Comparison of ENCODE assay signal across 22 mouse cellular contexts in the genomic region with DNA sequence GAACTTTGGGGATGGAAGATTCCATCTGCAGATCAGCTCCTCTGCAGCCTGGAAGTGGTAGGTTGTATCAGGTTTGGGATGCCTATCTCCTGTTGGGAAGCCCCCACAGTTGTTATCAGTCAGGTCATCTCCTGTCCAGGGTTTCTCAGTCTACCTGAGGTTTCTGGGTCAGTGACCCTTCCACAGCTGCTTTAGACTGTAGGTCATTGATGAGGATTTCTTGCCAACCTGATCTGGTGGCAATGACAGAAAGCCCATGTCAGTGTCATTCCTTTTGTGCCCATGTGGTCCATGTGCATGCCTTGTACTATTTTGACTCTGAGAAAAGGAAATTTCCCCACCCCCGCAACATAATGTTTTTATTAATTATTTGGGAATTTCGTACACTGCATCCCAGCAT.
A peak's percentile ranks its signal among the peaks of the same experiment; 100 is the strongest.
DNase-seq lines count a peak whose midpoint lies in the region; ATAC-seq and TF ChIP-seq lines count a peak whose summit lies in the region.
"Had no signal": no experiment of that assay in that cellular context is flagged by ENCODE, and none has a peak within 500 bp of the region (broad histone marks: within the 10 kb centered on the region; RNA-seq: fewer than 3 reads in every experiment).

No protein-coding gene starts in this region.

- no peak overlapping the region for H3K27ac ChIP-seq in heart, embryonic 10.5 days
- H3K27ac ChIP-seq in bone marrow macrophage, adult 2 months (ENCODE audit: insufficient read depth, low read depth, low read length) = peak overlapping the region; percentile 18; the same call in 1 of the 2 replicates
- no peak overlapping the region for H3K27ac ChIP-seq in hindbrain, embryonic 14.5 days

- no peak for TF ChIP-seq POLR2A in bone marrow macrophage, adult 2 months (IDR thresholded peaks at IDR 0.05; ENCODE audit: borderline replicate concordance, low read depth, low read length)

- H3K4me2 ChIP-seq in hindbrain, embryonic 14.5 days (replicated peaks) = no peak overlapping the region

- DNase-seq in heart, adult 11 months = peak; percentile 79
- no peak for DNase-seq in heart, adult 18-20 months
- DNase-seq in heart, embryonic 10.5 days (ENCODE audit: low spot score) = peak; percentile 66
- DNase-seq in heart, postnatal 25 days (ENCODE audit: low spot score) = no peak
- no peak for DNase-seq in hindbrain, embryonic 14.5 days (ENCODE audit: low spot score)
- DNase-seq: adrenal gland, adult 2 months; adrenal gland, adult 8-10 months; adrenal gland, postnatal 10 days; adrenal gland, postnatal 14 days; adrenal gland, postnatal 25 days; adrenal gland, postnatal 36 days; B cell, adult 2 months; cerebellum, adult 11 months; cerebellum, adult 11-12 months; cerebellum, adult 18-20 months; cerebellum, adult 2 months had no signal

- H3K36me3 ChIP-seq in heart, embryonic 10.5 days = no peaks in the 10 kb centered on the region
- no peaks in the 10 kb centered on the region for H3K36me3 ChIP-seq in hindbrain, embryonic 14.5 days (replicated peaks; ENCODE audit: control insufficient read depth, insufficient read depth)
- H3K36me3 ChIP-seq: G1E had no signal

- H3K4me3 ChIP-seq in heart, embryonic 10.5 days = no peak overlapping the region
- H3K4me3 ChIP-seq in bone marrow macrophage, adult 2 months (ENCODE audit: insufficient read depth, low read length) = no peak overlapping the region
- no peak overlapping the region for H3K4me3 ChIP-seq in hindbrain, embryonic 14.5 days (replicated peaks; ENCODE audit: low read length)

- H3K9ac ChIP-seq in hindbrain, embryonic 14.5 days = no peak overlapping the region

- 0 out of 2 replicates have a peak, but pooled peaks cover 3% of the 10 kb centered on the region for H3K4me1 ChIP-seq in heart, embryonic 10.5 days
- H3K4me1 ChIP-seq in bone marrow macrophage, adult 2 months (ENCODE audit: control insufficient read depth, insufficient read depth, low read length) = peaks cover 9% of the 10 kb centered on the region
- H3K4me1 ChIP-seq in hindbrain, embryonic 14.5 days (replicated peaks; ENCODE audit: control insufficient read depth, insufficient read depth, low read length) = no peaks in the 10 kb centered on the region

- H3K9me3 ChIP-seq in heart, embryonic 10.5 days = no peaks in the 10 kb centered on the region
- no peaks in the 10 kb centered on the region for H3K9me3 ChIP-seq in hindbrain, embryonic 14.5 days (ENCODE audit: control insufficient read depth, low read length)
- H3K9me3 ChIP-seq: G1E had no signal

- no peak for TF ChIP-seq CTCF in bone marrow macrophage, adult 2 months (IDR thresholded peaks at IDR 0.05; ENCODE audit: low read depth, low read length)

- 75% methylated on average over 2 of the region's 2 CpGs for WGBS in heart, embryonic 10.5 days
- WGBS in hindbrain, embryonic 14.5 days = 91% methylated on average over 2 of the region's 2 CpGs

- H3K27me3 ChIP-seq in heart, embryonic 10.5 days (ENCODE audit: insufficient read depth, poor library complexity, severe bottlenecking) = peaks cover 7% of the 10 kb centered on the region; the same call in 1 of the 2 replicates
- no peaks in the 10 kb centered on the region for H3K27me3 ChIP-seq in hindbrain, embryonic 14.5 days (ENCODE audit: control insufficient read depth, insufficient read depth, low read length)
- H3K27me3 ChIP-seq: CH12.LX, Patski had no signal

- no peak for ATAC-seq in hindbrain, embryonic 14.5 days (ENCODE audit: low FRiP score)
- ATAC-seq: activated CD4-positive, CD25-positive, alpha-beta regulatory T cell, adult 4 months; CD4-positive, CD25-positive, alpha-beta regulatory T cell, adult 4 months; Patski had no signal

- intact Hi-C loops in heart, postnatal 25 days (cut with DNase I) = loop anchor here (2.0 to 5.0 kb wide), 6 partner anchors 60 to 455 kb away; a partner anchor contains a TSS

Comparison
In these comparisons a context has a peak if more than half of its experiments do, and no peak if none do; other contexts are left out.
1. DNase-seq: peak in heart, adult 11 months (single experiment) and heart, embryonic 10.5 days (single experiment); none in heart, adult 18-20 months (0 of 2), heart, postnatal 25 days (single experiment) and hindbrain, embryonic 14.5 days (single experiment).